Mouse (Mus musculus) CH12.LX (cell line): ENCODE measurements around the gene Fam221b. TPM values are rescaled to one million over a fixed set of nuclear protein-coding genes. Genes with fewer than 3 reads are reported as not detected.

Experiments used
- DNase-seq: peaks from one replicate; pipeline ENCODE4 v3.0.0-alpha.2; 2013; ENCODE audit errors: extremely low read depth
- H3K27ac ChIP-seq: 2 replicates; pipeline ENCODE4 v1.5.1; 2012; ENCODE audit warnings: low read depth, mild to moderate bottlenecking, control low read depth, moderate library complexity; ENCODE audit not compliant: insufficient read depth
- H3K27me3 ChIP-seq: replicated peaks from 2 replicates; pipeline ENCODE3; 2012; ENCODE audit warnings: inconsistent platforms
- H3K36me3 ChIP-seq, 2 experiments: replicated peaks in 1 of 2; 2 replicates each; pipeline versions ENCODE3 to v1.6.1; 2012; ENCODE audit warnings: inconsistent platforms in 1 of 2, low read length in 1 of 2, mild to moderate bottlenecking in 1 of 2, mixed read lengths in 1 of 2, moderate library complexity in 1 of 2; ENCODE audit not compliant: control insufficient read depth in 1 of 2, insufficient read depth in 1 of 2
- H3K4me1 ChIP-seq, 2 experiments: 2 replicates each; pipeline ENCODE4 v1.6.1; 2012; ENCODE audit warnings: inconsistent platforms in 1 of 2, moderate library complexity in 1 of 2; ENCODE audit not compliant: insufficient read depth in 2 of 2, control insufficient read depth in 1 of 2
- H3K4me2 ChIP-seq: 2 replicates; pipeline ENCODE4 v1.6.1; 2012; ENCODE audit warnings: low read depth, mild to moderate bottlenecking, control low read depth; ENCODE audit not compliant: poor library complexity, insufficient read depth, severe bottlenecking
- H3K4me3 ChIP-seq, 3 experiments: fragments of 150-350 bp in 1 of 3; sonication (generic) in 1 of 3; replicated peaks in 1 of 3; 2 replicates each; pipeline versions ENCODE3 to v1.5.1; 2011 to 2012; ENCODE audit warnings: low read depth in 2 of 3, low read length in 2 of 3, mild to moderate bottlenecking in 2 of 3, moderate library complexity in 2 of 3, control low read depth in 1 of 3, improper control_type of control experiment in 1 of 3, inconsistent platforms in 1 of 3, mixed read lengths in 1 of 3; ENCODE audit not compliant: poor library complexity in 1 of 3
- H3K79me2 ChIP-seq: replicated peaks from 2 replicates; pipeline ENCODE4 v1.6.1; 2012; ENCODE audit warnings: mild to moderate bottlenecking, moderate library complexity; ENCODE audit not compliant: control insufficient read depth, poor library complexity, insufficient read depth, severe bottlenecking; ENCODE audit errors: extremely low read depth
- H3K9ac ChIP-seq: 2 replicates; pipeline ENCODE4 v1.6.1; 2012; ENCODE audit warnings: low read depth, mild to moderate bottlenecking, control low read depth, moderate library complexity; ENCODE audit not compliant: insufficient read depth
- H3K9me3 ChIP-seq: replicated peaks from 2 replicates; pipeline ENCODE3; 2012; ENCODE audit warnings: low read length, inconsistent platforms, mixed read lengths
- CHD1 ChIP-seq: IDR thresholded peaks from 2 replicates; pipeline ENCODE4 v1.6.1; 2012; ENCODE audit warnings: low read depth, low read length, improper control_type of control experiment, inconsistent platforms
- ELF1 ChIP-seq: IDR thresholded peaks from 2 replicates; pipeline ENCODE4 v1.6.1; 2014; ENCODE audit warnings: low read depth, mild to moderate bottlenecking, inconsistent platforms, low read length, improper control_type of control experiment
- IRF4 ChIP-seq: IDR thresholded peaks from 2 replicates; pipeline ENCODE4 v1.6.1; 2014; ENCODE audit warnings: low read depth, mild to moderate bottlenecking, inconsistent platforms, low read length, improper control_type of control experiment
- JUN ChIP-seq: IDR thresholded peaks from 2 replicates; pipeline ENCODE4 v1.6.1; 2011; ENCODE audit warnings: low read depth, mild to moderate bottlenecking, low read length, improper control_type of control experiment, moderate library complexity; ENCODE audit not compliant: insufficient read depth
- JUND ChIP-seq: conservative IDR thresholded peaks from 2 replicates; pipeline ENCODE4 v1.6.1; 2011; ENCODE audit warnings: low read depth, low read length, improper control_type of control experiment
- MAX ChIP-seq: IDR thresholded peaks from 2 replicates; pipeline ENCODE4 v1.6.1; 2011; ENCODE audit warnings: low read length, improper control_type of control experiment
- NELFE ChIP-seq: IDR thresholded peaks from 2 replicates; pipeline ENCODE4 v1.6.1; 2011; ENCODE audit warnings: low read depth, low read length, improper control_type of control experiment
- NRF1 ChIP-seq: IDR thresholded peaks from 2 replicates; pipeline ENCODE4 v1.6.1; 2014; ENCODE audit warnings: low read depth, mild to moderate bottlenecking, inconsistent platforms, low read length, improper control_type of control experiment, moderate library complexity
- POLR2A ChIP-seq: IDR thresholded peaks from 2 replicates; pipeline ENCODE4 v1.6.1; 2011; ENCODE audit warnings: low read depth, mild to moderate bottlenecking, improper control_type of control experiment, low read length
- RCOR1 ChIP-seq: conservative IDR thresholded peaks from 2 replicates; pipeline ENCODE4 v1.6.1; 2012; ENCODE audit warnings: low read depth, mild to moderate bottlenecking, inconsistent platforms, low read length, improper control_type of control experiment
- TBP ChIP-seq: conservative IDR thresholded peaks from 2 replicates; pipeline ENCODE4 v1.6.1; 2011; ENCODE audit warnings: low read depth, low read length, improper control_type of control experiment
- USF1 ChIP-seq: IDR thresholded peaks from 2 replicates; pipeline ENCODE4 v1.6.1; 2014; ENCODE audit warnings: low read depth, mild to moderate bottlenecking, inconsistent platforms, low read length, improper control_type of control experiment
- dilution Hi-C: fragments of 300-500 bp; cut with MboI; formaldehyde crosslinking; loops from 2 replicates; pipeline ENCODE4 v1.14.3; 2020; ENCODE audit warnings: low sequenced_read_pairs; ENCODE audit not compliant: extremely low pct_unique_long_range_greater_than_20kb, extremely low pct_ligation_motif_present
- in situ Hi-C: fragments of 300-500 bp; cut with MboI; formaldehyde crosslinking; loops from 3 replicates; pipeline ENCODE4 v1.14.3; 2019; ENCODE audit warnings: low sequenced_read_pairs, low pct_ligation_motif_present, low pct_unique_long_range_greater_than_20kb, mixed read lengths
- polyA plus RNA-seq: library from polyadenylated mRNA; unstranded; fragments of >175 nt; gene quantifications from 2 replicates; pipeline ENCODE4 v1.2.1, GENCODE M21; 2012; ENCODE audit warnings: low read depth; ENCODE audit not compliant: insufficient read length
- total RNA-seq, 2 experiments: library from RNA; depleted of rRNA; stranded (reverse); fragments of 300-350 nt in 1 of 2; fragments of >200 nt in 1 of 2; gene quantifications; 2 replicates each; pipeline ENCODE4 v1.2.3; 2012 to 2014

Fam221b gene
- total and polyA plus RNA-seq, 3 experiments = 0.07 to 6.3 TPM; not detected in 1

DNA sequence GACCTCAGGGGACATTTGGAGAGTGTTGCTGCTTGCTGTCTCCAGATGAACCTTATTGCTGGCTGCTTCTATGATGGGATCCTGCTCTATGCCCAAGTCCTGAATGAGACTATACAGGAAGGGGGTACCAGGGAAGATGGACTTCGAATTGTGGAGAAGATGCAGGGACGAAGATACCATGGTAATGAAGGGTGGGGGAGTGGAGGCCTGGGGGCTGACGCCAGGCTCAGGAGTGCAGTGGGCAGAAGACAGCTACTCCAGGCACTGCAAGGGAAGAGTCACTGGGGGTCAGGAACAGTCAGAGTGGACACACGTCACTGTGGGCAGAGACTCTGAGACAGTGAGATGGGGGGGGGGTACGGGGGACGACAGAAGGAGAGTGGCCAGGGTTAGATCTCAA is 28.5 kb downstream of the Fam221b start:
- in situ Hi-C loops = no loop called here
- Histone ChIP-seq H3K79me2 (no peaks in the 10 kb centered on the region), H3K4me3 (no peak overlapping the region), H3K27me3 (peaks cover 32% of the 10 kb centered on the region), H3K9me3 (no peaks in the 10 kb centered on the region), H3K27ac (no peak overlapping the region), H3K4me2 (no peak overlapping the region)
- dilution Hi-C loops = no loop called here
- DNase-seq = no peak
- TF ChIP-seq POLR2A = no peak
- TF ChIP-seq RCOR1 = no peak
- no peak for TF ChIP-seq CHD1
- TF ChIP-seq TBP = no peak
- TF ChIP-seq NELFE = no peak
- TF ChIP-seq ELF1 = no peak
- no peak for TF ChIP-seq JUND
- no peak for TF ChIP-seq USF1
- TF ChIP-seq, all 38 proteins: peak for 0
- H3K36me3 ChIP-seq = no peaks in the 10 kb centered on the region
- H3K4me1 ChIP-seq = peaks cover 5 to 6% of the 10 kb centered on the region in 2 experiments; a peak in 1 of 4 replicates
- H3K9ac ChIP-seq = no peak overlapping the region

DNA sequence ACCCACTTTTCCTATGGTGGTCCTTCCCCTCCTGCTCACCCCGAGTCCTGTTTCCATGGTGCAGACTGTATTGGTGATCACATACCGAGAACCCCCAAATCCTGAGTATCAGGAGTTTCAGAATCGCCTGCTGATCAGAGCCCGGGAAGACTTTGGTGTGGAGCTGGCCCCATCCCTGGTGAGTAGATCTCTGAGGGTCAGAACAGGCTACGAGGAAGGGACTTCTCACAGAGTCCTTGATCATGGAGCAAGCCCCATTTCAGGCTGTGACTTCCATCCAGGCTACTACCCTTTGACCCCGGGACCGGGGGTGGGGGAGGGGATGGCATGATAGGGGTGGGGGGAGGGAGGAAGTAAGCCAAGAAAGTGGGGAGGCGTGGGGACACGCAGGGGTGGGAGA is 28.9 kb downstream of the Fam221b start:
- in situ Hi-C loops (no loop called here), dilution Hi-C loops (no loop called here)
- Histone ChIP-seq H3K4me2 (no peak overlapping the region), H3K9ac (no peak overlapping the region), H3K79me2 (no peaks in the 10 kb centered on the region), H3K4me1 (peaks cover 5 to 6% of the 10 kb centered on the region in 2 experiments; a peak in 1 of 4 replicates), H3K27ac (no peak overlapping the region), H3K27me3 (peaks cover 36% of the 10 kb centered on the region), H3K4me3 (no peak overlapping the region), H3K9me3 (no peaks in the 10 kb centered on the region), H3K36me3 (no peaks in the 10 kb centered on the region)
- TF ChIP-seq NRF1 (no peak), JUN (no peak), MAX (no peak)
- DNase-seq = no peak

DNA sequence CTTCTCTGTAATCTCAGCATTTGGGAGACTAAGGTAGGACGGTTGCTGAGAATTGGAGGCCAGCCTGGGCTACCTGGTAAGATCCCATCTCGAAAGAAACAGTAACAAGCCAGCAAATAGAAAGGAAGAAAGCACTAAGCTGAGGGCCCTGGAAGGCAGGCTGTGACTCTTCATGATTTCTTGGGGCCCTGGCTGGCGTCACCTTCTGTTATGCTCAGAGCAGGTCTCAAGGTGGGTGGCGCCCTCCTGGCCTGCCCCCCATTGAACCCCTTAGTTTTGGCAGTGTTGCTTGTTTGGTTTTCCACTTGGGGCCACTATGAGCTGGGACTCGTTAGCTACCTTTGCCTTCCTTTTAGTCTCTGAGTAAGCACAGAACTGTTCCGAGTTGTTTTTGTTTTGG is 32.2 kb downstream of the Fam221b start:
- peaks cover 60% of the 10 kb centered on the region for H3K27me3 ChIP-seq
- in situ Hi-C loops (no loop called here), dilution Hi-C loops (no loop called here)
- H3K27ac ChIP-seq = no peak overlapping the region
- H3K4me3 ChIP-seq = no peak overlapping the region
- TF ChIP-seq IRF4 = no peak
- TF ChIP-seq NELFE = no peak
- no peaks in the 10 kb centered on the region for H3K79me2 ChIP-seq
- H3K36me3 ChIP-seq = no peaks in the 10 kb centered on the region
- no peak for DNase-seq
- H3K4me2 ChIP-seq = no peak overlapping the region
- no peak overlapping the region for H3K9ac ChIP-seq
- H3K9me3 ChIP-seq = no peaks in the 10 kb centered on the region
- H3K4me1 ChIP-seq = peaks cover 5 to 6% of the 10 kb centered on the region in 2 experiments; a peak in 1 of 4 replicates
